Mouse (Mus musculus) spleen, adult 2 months (tissue): ENCODE measurements around the gene Thap11.

ENCODE experiments used
- CTCF ChIP-seq: fragments of 200-500 bp; IDR thresholded peaks from 2 replicates; pipeline ENCODE4 v1.5.1; 2011; ENCODE audit warnings: mild to moderate bottlenecking, inconsistent platforms; ENCODE audit not compliant: insufficient read depth, insufficient read length, insufficient replicate concordance; ENCODE audit errors: extremely low read depth
- POLR2A ChIP-seq: fragments of 200-500 bp; IDR thresholded peaks from 2 replicates; pipeline ENCODE4 v1.6.1; 2011; ENCODE audit warnings: low read depth, low read length, inconsistent platforms

GRCm38 (mm10) chr8:105854303-105854702 is 629 bp upstream of the Thap11 start:
- TF ChIP-seq CTCF, result no peak
- TF ChIP-seq POLR2A, result no peak
